Mouse (Mus musculus): Measurements from ENCODE around the gene Madd. TPM values are rescaled to one million over a fixed set of nuclear protein-coding genes. Genes with fewer than 3 reads are reported as not detected.

Gene Madd
- total and polyA plus RNA-seq, 2 experiments from 2014 or later: 2.4 to 4.3 TPM

GRCm38 (mm10) chr2:91087453-91087852 lies 96.2 kb downstream of the Madd start:
- TF ChIP-seq EP300 (IDR thresholded peaks at IDR 0.05; ENCODE audit: low read depth) (no peak), CTCF (IDR thresholded peaks at IDR 0.05; ENCODE audit: low read depth) (no peak)
- DNase-seq (ENCODE audit: low spot score) (no peak), ATAC-seq (ENCODE audit: insufficient read depth, low read depth) (no peak)
- H3K27me3 ChIP-seq (ENCODE audit: control insufficient read depth, insufficient read depth, low read length): no peaks in the 10 kb centered on the region
- no peak overlapping the region for H3K9ac ChIP-seq (replicated peaks; ENCODE audit: low read depth, low read length)
- H3K4me2 ChIP-seq (ENCODE audit: low read depth, low read length): no peak overlapping the region
- H3K36me3 ChIP-seq (replicated peaks; ENCODE audit: control insufficient read depth, insufficient read depth, low read length): no peaks in the 10 kb centered on the region
- no peaks in the 10 kb centered on the region for H3K4me1 ChIP-seq (ENCODE audit: control insufficient read depth, insufficient read depth)
- 78% methylated on average over 9 of the region's 9 CpGs for WGBS
- H3K27ac ChIP-seq (ENCODE audit: low read depth): no peak overlapping the region
- H3K9me3 ChIP-seq (replicated peaks; ENCODE audit: control insufficient read depth, low read length): no peaks in the 10 kb centered on the region
- H3K4me3 ChIP-seq (ENCODE audit: low read depth, low read length): no peak overlapping the region

Other genes starting within 250 kb of the Madd start
- gene Celf1, start 243.5 kb downstream of the Madd start, total RNA-seq (2014; rRNA removed; ENCODE audit: low replicate concordance): 85.6 and 113 TPM in 2 replicates
- gene Celf1, start 243.5 kb downstream of the Madd start, polyA plus RNA-seq (2015; fragmentation: Nextera tagmentation; extraction: Ambion mirVana): 63.9 and 72.6 TPM in 2 replicates
- 50.0 and 62.0 TPM in 2 replicates for gene Rapsn, start 148.2 kb downstream of the Madd start, total RNA-seq (2014; rRNA removed; ENCODE audit: low replicate concordance)
- gene Rapsn, start 148.2 kb downstream of the Madd start, polyA plus RNA-seq (2015; fragmentation: Nextera tagmentation; extraction: Ambion mirVana): 29.4 and 32.6 TPM in 2 replicates
- gene Psmc3, start 129.8 kb downstream of the Madd start, total RNA-seq (2014; rRNA removed; ENCODE audit: low replicate concordance): 172 and 264 TPM in 2 replicates
- 296 and 300 TPM in 2 replicates for gene Psmc3, start 129.8 kb downstream of the Madd start, polyA plus RNA-seq (2015; fragmentation: Nextera tagmentation; extraction: Ambion mirVana)
- 67.0 and 105 TPM in 2 replicates for gene Slc39a13, start 113.4 kb downstream of the Madd start, total RNA-seq (2014; rRNA removed; ENCODE audit: low replicate concordance)
- gene Slc39a13, start 113.4 kb downstream of the Madd start, polyA plus RNA-seq (2015; fragmentation: Nextera tagmentation; extraction: Ambion mirVana): 37.9 and 40.8 TPM in 2 replicates
- 2.5 and 21.3 TPM in 2 replicates for gene Spi1, start 101.4 kb downstream of the Madd start, total RNA-seq (2014; rRNA removed; ENCODE audit: low replicate concordance)
- gene Spi1, start 101.4 kb downstream of the Madd start, polyA plus RNA-seq (2015; fragmentation: Nextera tagmentation; extraction: Ambion mirVana): 3.1 and 3.2 TPM in 2 replicates
- gene Mybpc3, start 65.7 kb downstream of the Madd start, total RNA-seq (2014; rRNA removed; ENCODE audit: low replicate concordance): 2,256 and 2,313 TPM in 2 replicates
- 1,065 and 1,207 TPM in 2 replicates for gene Mybpc3, start 65.7 kb downstream of the Madd start, polyA plus RNA-seq (2015; fragmentation: Nextera tagmentation; extraction: Ambion mirVana)
- gene Nr1h3, start 19.0 kb upstream of the Madd start, total RNA-seq (2014; rRNA removed; ENCODE audit: low replicate concordance): 3.6 and 9.8 TPM in 2 replicates
- 2.0 and 2.6 TPM in 2 replicates for gene Nr1h3, start 19.0 kb upstream of the Madd start, polyA plus RNA-seq (2015; fragmentation: Nextera tagmentation; extraction: Ambion mirVana)
- gene Acp2, start 19.0 kb upstream of the Madd start, total RNA-seq (2014; rRNA removed; ENCODE audit: low replicate concordance): 20.3 and 22.0 TPM in 2 replicates
- 11.2 and 11.8 TPM in 2 replicates for gene Acp2, start 19.0 kb upstream of the Madd start, polyA plus RNA-seq (2015; fragmentation: Nextera tagmentation; extraction: Ambion mirVana)
- gene Ddb2, start 53.1 kb upstream of the Madd start, total RNA-seq (2014; rRNA removed; ENCODE audit: low replicate concordance): 2.2 and 6.0 TPM in 2 replicates
- gene Ddb2, start 53.1 kb upstream of the Madd start, polyA plus RNA-seq (2015; fragmentation: Nextera tagmentation; extraction: Ambion mirVana): 4.7 and 6.0 TPM in 2 replicates
- 104 and 128 TPM in 2 replicates for gene Pacsin3, start 72.1 kb upstream of the Madd start, total RNA-seq (2014; rRNA removed; ENCODE audit: low replicate concordance)
- gene Pacsin3, start 72.1 kb upstream of the Madd start, polyA plus RNA-seq (2015; fragmentation: Nextera tagmentation; extraction: Ambion mirVana): 58.7 and 59.9 TPM in 2 replicates
- 49.9 and 56.5 TPM in 2 replicates for gene Arfgap2, start 81.1 kb upstream of the Madd start, total RNA-seq (2014; rRNA removed; ENCODE audit: low replicate concordance)
- 53.0 and 56.3 TPM in 2 replicates for gene Arfgap2, start 81.1 kb upstream of the Madd start, polyA plus RNA-seq (2015; fragmentation: Nextera tagmentation; extraction: Ambion mirVana)

All from heart, postnatal 0 days (tissue).